Mouse (Mus musculus): ENCODE results near the gene Zfp235.

- TF ChIP-seq POLR2A (IDR thresholded peaks at IDR 0.05; ENCODE audit: insufficient read length, low read depth) (peak; percentile 76), TCF3 (IDR thresholded peaks at IDR 0.05; ENCODE audit: insufficient read length, low read depth) (no peak), POLR2AphosphoS2 (IDR thresholded peaks at IDR 0.05; ENCODE audit: insufficient read length, low read depth) (peak; percentile 82), MYOG (IDR thresholded peaks at IDR 0.05; ENCODE audit: control insufficient read depth in 1 of 3, insufficient read depth in 1 of 3, insufficient read length in 2 of 3, low read depth in 2 of 3) (no peak)
Measured at GRCm38 (mm10) chr7:24133996-24134828, at the start of gene Zfp235.
